Mouse (Mus musculus) erythroblast, embryonic 14.5 days (primary cell): Measurements from ENCODE around the gene Angel1. TPM values are rescaled to one million over a fixed set of nuclear protein-coding genes. Genes with fewer than 3 reads are reported as not detected.

ENCODE experiments used
- H3K27me3 ChIP-seq: 2 replicates; pipeline ENCODE4 v1.6.1; 2012; ENCODE audit warnings: inconsistent platforms; ENCODE audit not compliant: control insufficient read depth
- H3K36me3 ChIP-seq: 2 replicates; pipeline ENCODE4 v1.6.1; 2012; ENCODE audit warnings: mild to moderate bottlenecking, inconsistent platforms; ENCODE audit not compliant: control insufficient read depth
- H3K4me1 ChIP-seq: 2 replicates; pipeline ENCODE4 v1.6.1; 2012; ENCODE audit warnings: inconsistent platforms; ENCODE audit not compliant: control insufficient read depth
- H3K4me3 ChIP-seq: replicated peaks from 2 replicates; pipeline ENCODE3; 2012; ENCODE audit warnings: moderate library complexity, mild to moderate bottlenecking, inconsistent platforms
- H3K9me3 ChIP-seq: 2 replicates; pipeline ENCODE4 v1.6.1; 2012; ENCODE audit warnings: low read length, inconsistent platforms, mixed read lengths; ENCODE audit not compliant: control insufficient read depth
- GATA1 ChIP-seq: IDR thresholded peaks from 2 replicates; pipeline ENCODE4 v1.6.1; 2012; ENCODE audit warnings: low read length, inconsistent platforms, mixed read lengths
- TAL1 ChIP-seq: IDR thresholded peaks from 3 replicates; pipeline ENCODE4 v1.6.1; 2012; ENCODE audit warnings: low read length, inconsistent platforms, mixed read lengths
- polyA plus RNA-seq: library from polyadenylated mRNA; stranded (reverse); fragments of >175 nt; gene quantifications from 2 replicates; pipeline ENCODE4 v1.2.3, GENCODE M21; 2012

The Angel1 gene
- 0.01 TPM in 1 of 2 replicates, not detected in the other for polyA plus RNA-seq

DNA sequence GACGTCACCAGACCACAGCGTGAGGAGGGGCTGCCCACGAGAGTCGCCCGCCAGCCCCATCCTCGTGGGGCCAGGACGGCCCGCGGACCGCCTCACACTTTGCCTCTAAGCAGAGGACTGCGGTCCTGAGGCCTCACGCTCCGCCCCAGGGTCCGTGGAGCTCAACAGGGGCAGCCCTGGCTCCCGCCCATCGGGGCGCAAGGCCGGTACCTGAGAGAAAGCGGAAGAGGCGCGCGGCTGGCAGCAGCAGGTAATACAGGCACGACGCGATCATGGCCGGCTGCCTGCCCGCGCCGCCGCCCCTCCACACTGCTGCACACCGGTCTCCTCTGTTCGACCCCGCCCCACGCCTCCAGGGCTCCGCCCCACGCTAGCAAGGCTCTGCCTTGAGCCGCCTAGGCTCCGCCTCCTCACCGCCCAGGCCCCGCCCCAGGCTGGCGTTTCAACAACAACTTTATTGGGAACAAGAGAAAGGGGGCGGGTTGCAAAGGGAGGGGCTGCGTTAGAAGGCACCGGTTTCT is at the start of gene Angel1:
Gene Angel1, minus strand, starts transcription at position 341 of the 521 bp plus-strand sequence.
- H3K36me3 ChIP-seq: no peaks in the 10 kb centered on the region
- no peak for TF ChIP-seq TAL1
- TF ChIP-seq GATA1: no peak
- H3K27me3 ChIP-seq: peaks cover 5% of the 10 kb centered on the region; the same call in 1 of the 2 replicates
- H3K9me3 ChIP-seq: no peaks in the 10 kb centered on the region
- peak within 1 kb of the TSS; percentile 71 for H3K4me3 ChIP-seq
- H3K4me1 ChIP-seq: peaks cover 9% of the 10 kb centered on the region

- Histone ChIP-seq H3K36me3 (no peaks in the 10 kb centered on the region), H3K4me1 (no peaks in the 10 kb centered on the region)
- TF ChIP-seq TAL1: no peak
- TF ChIP-seq GATA1: no peak
Measured at GRCm38 (mm10) chr12:86775561-86776280, 49.5 kb upstream of the Angel1 start.

GRCm38 (mm10) chr12:86772551-86772950 is 46.3 kb upstream of the Angel1 start:
- H3K27me3 ChIP-seq: no peaks in the 10 kb centered on the region
- TF ChIP-seq GATA1 (no peak), TAL1 (no peak)
- H3K9me3 ChIP-seq: no peaks in the 10 kb centered on the region
- no peak overlapping the region for H3K4me3 ChIP-seq
- no peaks in the 10 kb centered on the region for H3K36me3 ChIP-seq
- peaks cover 2% of the 10 kb centered on the region; the same call in 1 of the 2 replicates for H3K4me1 ChIP-seq

More at GRCm38 (mm10) chr12:86775561-86776280, 49.5 kb upstream of the Angel1 start:
- no peak overlapping the region for H3K4me3 ChIP-seq
- no peaks in the 10 kb centered on the region for H3K9me3 ChIP-seq
- H3K27me3 ChIP-seq: no peaks in the 10 kb centered on the region

DNA sequence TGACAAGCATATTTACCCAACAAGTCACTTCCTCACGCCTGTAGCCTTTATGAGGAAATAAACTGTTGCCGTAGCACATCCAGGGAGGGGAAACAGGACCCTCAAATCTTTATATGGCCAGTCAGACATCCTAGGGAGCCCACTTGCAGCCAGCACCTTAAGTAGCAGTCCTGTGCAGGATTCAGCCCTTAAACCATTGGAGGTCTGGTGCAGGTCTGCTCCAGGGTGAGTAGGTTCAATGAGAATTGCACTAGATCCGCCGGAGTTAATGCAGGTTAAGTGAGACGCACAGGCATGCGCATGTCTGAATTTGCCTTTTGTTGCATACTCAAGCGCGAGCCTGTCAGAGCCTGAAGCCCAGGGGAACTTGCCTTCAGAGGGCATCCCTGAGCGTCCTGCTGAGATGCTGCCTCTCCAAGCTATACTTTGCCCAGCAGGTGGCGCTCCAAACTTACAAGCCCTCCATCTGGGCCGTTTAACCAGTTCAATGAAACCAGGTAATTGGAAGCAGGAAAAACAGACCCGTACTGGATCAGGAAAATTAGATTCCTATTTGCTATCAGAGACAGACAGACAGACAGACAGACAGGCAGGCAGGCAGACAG is 45.7 kb upstream of the Angel1 start:
- TF ChIP-seq TAL1: no peak
- no peak for TF ChIP-seq GATA1
- Histone ChIP-seq H3K36me3 (no peaks in the 10 kb centered on the region), H3K4me1 (peaks cover 2% of the 10 kb centered on the region; the same call in 1 of the 2 replicates), H3K27me3 (no peaks in the 10 kb centered on the region), H3K9me3 (no peaks in the 10 kb centered on the region), H3K4me3 (no peak overlapping the region)

DNA sequence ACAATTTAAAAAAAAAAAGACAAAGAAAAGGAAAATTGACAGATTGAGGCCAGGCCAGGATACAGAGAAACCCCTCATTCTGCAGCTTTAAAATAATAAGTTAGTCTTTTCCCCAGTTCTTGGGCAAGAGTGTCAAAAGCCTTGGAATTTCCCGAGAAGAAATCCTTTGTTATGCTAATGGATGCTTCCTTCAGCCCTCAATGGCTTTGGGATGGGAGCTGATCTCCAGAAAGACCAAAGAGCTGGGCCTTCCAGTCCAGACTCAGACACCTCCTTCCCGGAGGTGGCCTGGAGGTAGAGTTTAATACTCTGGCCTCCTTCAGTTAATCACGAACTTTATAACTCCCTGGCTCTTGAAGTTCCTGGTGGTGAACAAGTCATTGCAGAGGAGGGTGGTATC is 44.7 kb upstream of the Angel1 start:
- H3K4me1 ChIP-seq: peaks cover 2% of the 10 kb centered on the region; the same call in 1 of the 2 replicates
- no peaks in the 10 kb centered on the region for H3K9me3 ChIP-seq
- H3K36me3 ChIP-seq: no peaks in the 10 kb centered on the region
- H3K27me3 ChIP-seq: no peaks in the 10 kb centered on the region
- TF ChIP-seq TAL1 (no peak), GATA1 (no peak)
- H3K4me3 ChIP-seq: no peak overlapping the region

DNA sequence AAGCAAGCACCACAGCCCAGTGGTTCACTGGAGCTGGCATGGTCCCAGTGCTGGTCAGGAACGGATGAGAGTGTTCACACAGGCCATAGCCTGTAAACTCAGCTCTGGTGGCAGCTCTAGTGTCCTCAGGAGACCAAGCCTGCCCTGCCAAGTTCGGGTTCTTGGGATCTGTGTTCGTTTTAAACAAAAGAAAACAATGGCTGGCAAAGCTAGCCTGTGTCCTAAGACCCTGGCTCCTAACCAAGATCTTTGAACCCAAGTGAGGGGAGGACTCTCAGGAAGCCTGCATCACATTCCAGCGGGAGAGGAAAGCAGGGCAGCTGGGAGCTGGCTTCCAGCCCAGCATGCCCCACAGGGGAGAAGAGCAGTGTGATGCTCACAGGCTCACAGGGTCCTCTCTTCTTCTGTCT is 44.0 kb upstream of the Angel1 start:
- no peaks in the 10 kb centered on the region for H3K9me3 ChIP-seq
- H3K36me3 ChIP-seq: no peaks in the 10 kb centered on the region
- no peak overlapping the region for H3K4me3 ChIP-seq
- H3K4me1 ChIP-seq: peaks cover 2% of the 10 kb centered on the region; the same call in 1 of the 2 replicates
- H3K27me3 ChIP-seq: no peaks in the 10 kb centered on the region
- TF ChIP-seq TAL1 (no peak), GATA1 (no peak)

- Histone ChIP-seq H3K9me3 (no peaks in the 10 kb centered on the region), H3K4me3 (no peak overlapping the region), H3K27me3 (no peaks in the 10 kb centered on the region), H3K36me3 (no peaks in the 10 kb centered on the region), H3K4me1 (peaks cover 2% of the 10 kb centered on the region; the same call in 1 of the 2 replicates)
- TF ChIP-seq TAL1: no peak
- TF ChIP-seq GATA1: no peak
Measured at GRCm38 (mm10) chr12:86769819-86770218, 43.6 kb upstream of the Angel1 start.

DNA sequence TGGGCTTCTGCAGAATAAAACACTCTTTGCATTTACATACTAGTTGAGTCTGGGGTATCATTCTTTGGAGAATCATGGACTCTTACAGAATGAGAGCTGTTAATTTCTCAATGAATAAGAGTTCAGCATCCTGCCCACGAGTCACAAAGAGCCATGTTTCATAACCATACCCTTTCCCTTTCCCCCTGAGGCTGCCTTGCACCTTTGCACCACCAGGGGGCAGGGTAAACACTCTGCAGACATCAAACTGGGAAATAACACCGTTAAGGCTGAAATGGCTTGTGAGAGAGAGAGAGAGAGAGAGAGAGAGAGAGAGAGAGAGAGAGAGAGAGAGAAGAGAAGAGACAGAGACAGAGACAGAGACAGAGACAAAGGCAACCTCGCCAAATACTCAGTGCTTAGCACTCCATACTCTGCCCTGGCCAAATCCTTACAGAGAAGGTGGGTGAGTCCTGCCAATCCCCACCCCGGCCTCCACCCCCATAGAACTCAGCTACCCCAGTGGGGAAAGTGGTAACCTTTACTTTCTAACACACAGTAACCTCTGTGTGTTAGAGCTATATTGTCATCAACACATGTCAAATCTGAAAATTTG is 42.8 kb upstream of the Angel1 start:
- Histone ChIP-seq H3K36me3 (no peaks in the 10 kb centered on the region), H3K27me3 (no peaks in the 10 kb centered on the region), H3K4me1 (peaks cover 2% of the 10 kb centered on the region; the same call in 1 of the 2 replicates), H3K4me3 (no peak overlapping the region), H3K9me3 (no peaks in the 10 kb centered on the region)
- no peak for TF ChIP-seq TAL1
- no peak for TF ChIP-seq GATA1

- Histone ChIP-seq H3K4me1 (peaks cover 2% of the 10 kb centered on the region; the same call in 1 of the 2 replicates), H3K27me3 (no peaks in the 10 kb centered on the region), H3K9me3 (no peaks in the 10 kb centered on the region), H3K4me3 (no peak overlapping the region), H3K36me3 (no peaks in the 10 kb centered on the region)
- TF ChIP-seq GATA1: no peak
Measured at GRCm38 (mm10) chr12:86767868-86768631, 41.8 kb upstream of the Angel1 start.
